Mouse (Mus musculus) cerebellum, adult 2 months (tissue): ENCODE data around the gene Zap70. TPM values are rescaled to one million over a fixed set of nuclear protein-coding genes. Genes with fewer than 3 reads are reported as not detected.

ENCODE experiments used
- DNase-seq, 2 experiments: peaks; one replicate each; pipeline ENCODE4 v3.0.0; 2021
- H3K27ac ChIP-seq: fragments of 200-500 bp; 2 replicates; pipeline ENCODE4 v1.5.1; 2012; ENCODE audit warnings: low read length, control low read depth, inconsistent platforms; ENCODE audit not compliant: insufficient read depth
- H3K27me3 ChIP-seq: fragments of 200-500 bp; 2 replicates; pipeline ENCODE4 v1.6.1; 2012; ENCODE audit warnings: inconsistent platforms, mild to moderate bottlenecking, low read length, moderate library complexity; ENCODE audit not compliant: control insufficient read depth, insufficient read depth
- H3K4me1 ChIP-seq: fragments of 200-500 bp; 2 replicates; pipeline ENCODE4 v1.6.1; 2011; ENCODE audit warnings: low read length; ENCODE audit not compliant: control insufficient read depth, insufficient read depth
- H3K4me3 ChIP-seq: fragments of 200-500 bp; replicated peaks from 2 replicates; pipeline ENCODE3; 2011; ENCODE audit warnings: mild to moderate bottlenecking, low read depth, low read length, control low read depth; ENCODE audit not compliant: insufficient read depth
- CTCF ChIP-seq: fragments of 200-500 bp; IDR thresholded peaks from 2 replicates; pipeline ENCODE4 v1.5.1; 2011; ENCODE audit warnings: low read depth, mild to moderate bottlenecking, control low read depth, low read length, moderate library complexity, borderline replicate concordance; ENCODE audit not compliant: insufficient read depth
- POLR2A ChIP-seq: fragments of 200-500 bp; IDR thresholded peaks from 2 replicates; pipeline ENCODE4 v1.6.1; 2011; ENCODE audit warnings: low read length, control low read depth, borderline replicate concordance; ENCODE audit not compliant: insufficient read depth
- WGBS: fragments of 180-500 bp; shearing (Covaris S2); methylation state at CpG from one replicate; pipeline ENCODE4 v1.1.7; 2018; 5-methylcytosine and 5-hydroxymethylcytosine counted together
- polyA plus RNA-seq: library from polyadenylated mRNA; depleted of rRNA; stranded (reverse); fragments of >200 nt; gene quantifications from 2 replicates; pipeline ENCODE4 v1.2.3, GENCODE M21; 2012

Zap70 gene
- polyA plus RNA-seq, 1 experiment = 1.8 TPM

GRCm38 (mm10) chr1:36782476-36782875 is 20.9 kb downstream of the Zap70 start:
- DNase-seq = peak; percentile 46 to 49
- Histone ChIP-seq H3K4me3 (no peak overlapping the region), H3K4me1 (0 out of 2 replicates have a peak, but pooled peaks cover 8% of the 10 kb centered on the region), H3K27ac (no peak overlapping the region), H3K27me3 (no peaks in the 10 kb centered on the region)
- TF ChIP-seq POLR2A (no peak), CTCF (no peak)
- WGBS = 29% methylated on average over 11 of the region's 11 CpGs

- WGBS = 3% methylated on average over 20 of the region's 20 CpGs
- Histone ChIP-seq H3K27me3 (no peaks in the 10 kb centered on the region), H3K4me1 (0 out of 2 replicates have a peak, but pooled peaks cover 8% of the 10 kb centered on the region), H3K27ac (peak overlapping the region; percentile 14; the same call in 1 of the 2 replicates), H3K4me3 (peak overlapping the region; percentile 44)
- TF ChIP-seq CTCF (peak; percentile 88), POLR2A (0 out of 2 replicates have a peak, but pooled peaks have one; percentile 10)
- DNase-seq = peak; percentile 91 to 93
Observed at GRCm38 (mm10) chr1:36784365-36785134, 23.0 kb downstream of the Zap70 start.

GRCm38 (mm10) chr1:36785238-36785641 is 23.6 kb downstream of the Zap70 start:
- Histone ChIP-seq H3K4me3 (peak overlapping the region; percentile 44), H3K4me1 (0 out of 2 replicates have a peak, but pooled peaks cover 8% of the 10 kb centered on the region), H3K27me3 (no peaks in the 10 kb centered on the region), H3K27ac (no peak overlapping the region; the same call in 1 of the 2 replicates)
- 1% methylated on average over 16 of the region's 16 CpGs for WGBS
- peak; percentile 47 to 51 for DNase-seq
- TF ChIP-seq CTCF = peak; percentile 24; the same call in 1 of the 2 replicates
- no peak for TF ChIP-seq POLR2A

- 87% methylated on average over 7 of the region's 7 CpGs for WGBS
Observed at GRCm38 (mm10) chr1:36786377-36786776, 24.8 kb downstream of the Zap70 start.

GRCm38 (mm10) chr1:36789416-36789815 is 27.8 kb downstream of the Zap70 start:
- Histone ChIP-seq H3K27ac (no peak overlapping the region), H3K27me3 (no peaks in the 10 kb centered on the region), H3K4me1 (0 out of 2 replicates have a peak, but pooled peaks cover 2% of the 10 kb centered on the region), H3K4me3 (no peak overlapping the region)
- 73% methylated on average over 8 of the region's 8 CpGs for WGBS
- no peak for TF ChIP-seq POLR2A
- TF ChIP-seq CTCF = no peak
- DNase-seq = no peak

More at GRCm38 (mm10) chr1:36786377-36786776, 24.8 kb downstream of the Zap70 start:
- Histone ChIP-seq H3K27ac (no peak overlapping the region), H3K4me3 (no peak overlapping the region), H3K27me3 (no peaks in the 10 kb centered on the region), H3K4me1 (0 out of 2 replicates have a peak, but pooled peaks cover 8% of the 10 kb centered on the region)
- DNase-seq = no peak
- TF ChIP-seq CTCF (peak; percentile 29; the same call in 1 of the 2 replicates), POLR2A (no peak)

- TF ChIP-seq POLR2A (no peak), CTCF (no peak)
- no peak overlapping the region for H3K4me3 ChIP-seq
- H3K4me1 ChIP-seq = peaks cover 3% of the 10 kb centered on the region; the same call in 1 of the 2 replicates
- no peaks in the 10 kb centered on the region for H3K27me3 ChIP-seq
- DNase-seq = no peak
- H3K27ac ChIP-seq = no peak overlapping the region
- WGBS = 89% methylated on average over 7 of the region's 7 CpGs
Observed at GRCm38 (mm10) chr1:36796711-36797110, 35.1 kb downstream of the Zap70 start.

GRCm38 (mm10) chr1:36797481-36797880 is 35.9 kb downstream of the Zap70 start:
- H3K27ac ChIP-seq = no peak overlapping the region
- DNase-seq = no peak
- WGBS = 51% methylated on average over 10 of the region's 10 CpGs
- no peak overlapping the region for H3K4me3 ChIP-seq
- no peaks in the 10 kb centered on the region for H3K27me3 ChIP-seq
- TF ChIP-seq POLR2A = no peak
- TF ChIP-seq CTCF = no peak
- H3K4me1 ChIP-seq = peaks cover 3% of the 10 kb centered on the region; the same call in 1 of the 2 replicates
